Mouse (Mus musculus) lung, postnatal 36 days (tissue): Measurements from ENCODE around the gene Slc25a41.

Source experiments
- DNase-seq: peaks from one replicate; pipeline ENCODE4 v3.0.0; 2022; ENCODE audit warnings: mixed read lengths

Gene Slc25a41

DNA sequence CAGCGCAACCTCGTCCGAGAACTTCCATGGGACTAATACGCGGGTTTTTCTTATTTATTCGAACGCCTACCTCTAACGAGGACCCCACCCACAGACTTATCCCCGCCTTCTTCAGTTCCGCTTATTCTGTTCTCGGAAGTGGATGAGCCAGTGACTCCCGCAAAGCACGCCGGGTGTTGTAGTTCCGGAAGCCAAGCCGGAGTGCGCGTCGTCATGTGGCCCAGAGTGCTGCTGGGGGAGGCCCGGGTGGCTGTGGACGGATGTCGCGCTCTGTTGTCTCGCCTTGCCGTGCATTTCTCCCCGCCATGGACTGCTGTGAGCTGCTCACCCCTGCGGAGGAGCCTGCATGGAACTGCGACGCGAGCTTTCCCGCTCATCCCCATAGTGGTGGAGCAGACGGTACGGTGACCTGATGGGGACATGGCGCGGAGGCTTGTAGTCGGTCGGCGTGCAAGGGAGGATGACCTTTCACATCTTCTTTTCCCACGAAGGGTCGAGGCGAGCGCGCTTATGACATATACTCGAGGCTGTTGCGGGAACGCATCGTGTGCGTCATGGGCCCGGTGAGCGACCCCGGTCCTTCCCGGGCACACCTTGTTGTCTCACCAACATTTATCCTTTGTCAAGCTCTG, 51.2 kb downstream of the Slc25a41 start, which contains the start of gene Clpp:
TSS of gene Clpp (plus strand) at position 191 of the 632 bp plus-strand sequence.
- peak; percentile 99 for DNase-seq

DNA sequence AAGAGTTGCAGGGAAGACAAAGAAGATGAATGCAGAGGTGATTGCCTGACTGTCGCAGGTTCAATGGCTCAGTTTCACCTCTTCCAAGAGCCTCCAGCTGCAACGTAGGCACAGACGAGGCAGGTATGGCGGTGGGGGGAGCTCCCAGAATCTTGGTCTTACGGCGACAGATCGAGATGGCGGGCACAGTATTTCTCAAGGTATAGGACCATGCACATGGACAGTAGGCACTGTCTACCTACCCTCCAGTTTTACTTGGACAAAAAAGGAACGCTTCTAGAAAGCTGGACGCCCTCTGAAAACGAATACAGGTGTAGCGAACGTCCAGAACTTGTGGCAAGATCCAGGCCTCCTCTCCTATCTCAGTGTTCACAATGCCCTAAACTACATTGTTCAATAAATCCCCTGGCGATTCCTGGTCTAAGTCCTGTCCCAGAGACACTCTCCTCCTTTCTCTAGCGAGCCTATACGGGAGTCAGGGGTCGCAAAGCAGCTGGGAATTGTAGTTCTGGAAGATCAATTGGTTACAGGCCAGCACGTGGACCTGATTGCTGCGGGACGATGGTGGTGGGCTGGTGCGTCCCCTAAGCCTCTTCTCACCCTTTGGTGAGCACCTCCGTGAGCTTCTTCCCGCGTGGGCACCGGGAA, 51.9 kb downstream of the Slc25a41 start:
- peak; percentile 93 for DNase-seq

DNA sequence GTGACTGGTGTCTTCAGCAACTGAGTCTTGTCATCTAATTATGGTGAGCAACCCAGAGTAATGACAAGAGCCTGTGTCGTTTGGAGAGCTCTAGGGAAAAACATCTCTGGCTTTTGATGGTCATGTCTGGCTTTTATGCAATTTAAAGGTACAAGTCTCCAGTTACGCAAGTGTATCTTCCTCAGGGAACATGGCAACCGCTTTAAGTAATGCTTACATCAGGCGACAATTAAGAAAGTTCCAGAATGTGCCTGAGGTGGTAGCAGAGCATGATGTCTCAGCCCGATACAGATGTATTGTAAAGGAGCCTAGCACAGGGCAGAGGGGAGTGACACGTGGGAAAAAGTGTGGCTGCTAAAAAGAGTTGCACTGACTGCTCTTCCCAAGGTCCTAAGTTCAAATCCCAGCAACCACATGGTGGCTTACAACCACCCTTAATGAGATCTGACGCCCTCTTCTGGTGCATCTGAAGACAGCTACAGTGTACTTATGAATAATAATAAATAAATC, 52.5 kb downstream of the Slc25a41 start:
- no peak for DNase-seq

DNA sequence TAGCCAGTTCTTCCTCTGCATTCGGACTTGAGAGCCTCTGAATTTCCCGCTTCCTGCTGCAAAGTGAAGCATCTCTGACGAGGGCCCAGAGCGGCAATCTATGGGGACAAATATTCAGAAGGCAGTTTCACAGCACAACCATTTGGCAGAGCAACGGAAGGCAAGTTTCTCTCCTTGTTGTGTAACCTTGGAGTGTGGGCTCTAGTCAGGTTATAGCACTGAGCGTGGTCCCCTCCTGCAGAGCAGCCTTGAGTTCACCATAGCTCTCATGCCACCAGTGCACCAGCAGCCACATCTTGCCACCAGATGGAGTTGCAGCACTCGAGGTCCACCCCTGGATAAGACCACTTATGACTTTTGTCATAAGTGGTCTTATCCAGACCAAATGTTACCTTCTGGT, 53.0 kb downstream of the Slc25a41 start:
- DNase-seq, result no peak

DNA sequence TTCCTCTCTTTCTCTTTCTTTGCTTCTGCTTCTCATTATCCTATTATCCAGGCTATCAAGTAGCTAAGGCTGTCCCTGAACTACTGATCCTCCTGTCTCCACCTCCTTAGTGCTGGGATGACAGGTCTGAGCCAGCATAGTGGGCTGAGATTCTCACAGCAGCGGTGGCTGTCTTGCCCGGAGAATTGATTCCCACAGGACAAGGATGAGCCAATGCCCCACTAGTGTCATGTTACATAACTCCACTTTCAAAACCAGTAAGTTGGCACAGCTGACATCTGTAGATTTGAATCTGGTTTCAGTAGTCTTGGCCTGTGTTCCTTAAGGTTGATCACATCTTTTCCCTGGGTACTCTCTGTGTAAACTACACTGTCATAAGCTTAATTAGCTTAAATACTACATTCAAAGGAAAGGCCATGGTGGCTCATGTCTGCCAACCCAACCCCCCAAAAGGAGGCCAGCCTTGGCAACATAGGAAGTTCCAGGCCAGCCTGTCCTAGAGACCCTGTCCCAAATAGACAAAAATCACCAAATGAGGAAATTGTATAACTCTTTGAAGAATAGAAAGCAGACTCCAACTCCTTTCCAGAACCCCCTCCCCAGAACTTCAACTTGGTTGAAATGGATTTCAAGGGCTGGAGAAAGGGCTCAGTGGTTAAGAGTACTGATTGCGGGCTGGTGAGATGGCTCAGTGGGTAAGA, 55.2 kb downstream of the Slc25a41 start:
- DNase-seq, result no peak

DNA sequence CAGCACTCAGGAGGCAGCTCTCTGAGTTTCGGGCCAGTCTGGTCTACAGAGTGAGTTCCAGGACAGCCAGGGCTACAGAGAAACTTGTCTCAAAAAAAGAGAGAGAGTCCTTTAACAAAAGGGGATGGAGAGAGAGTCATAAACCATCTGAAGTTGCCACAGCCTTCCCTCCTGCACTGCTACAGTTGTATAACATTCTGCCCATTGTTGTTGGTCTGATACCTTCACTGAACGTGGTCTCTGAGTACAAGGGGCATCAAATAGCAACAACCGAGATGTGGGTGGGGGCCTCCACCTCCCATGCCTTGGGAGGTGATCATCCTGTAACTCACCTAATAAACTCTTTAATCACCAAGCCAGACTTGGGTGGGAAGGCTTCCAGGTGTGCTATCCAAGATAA, 55.8 kb downstream of the Slc25a41 start:
- DNase-seq, result no peak

DNA sequence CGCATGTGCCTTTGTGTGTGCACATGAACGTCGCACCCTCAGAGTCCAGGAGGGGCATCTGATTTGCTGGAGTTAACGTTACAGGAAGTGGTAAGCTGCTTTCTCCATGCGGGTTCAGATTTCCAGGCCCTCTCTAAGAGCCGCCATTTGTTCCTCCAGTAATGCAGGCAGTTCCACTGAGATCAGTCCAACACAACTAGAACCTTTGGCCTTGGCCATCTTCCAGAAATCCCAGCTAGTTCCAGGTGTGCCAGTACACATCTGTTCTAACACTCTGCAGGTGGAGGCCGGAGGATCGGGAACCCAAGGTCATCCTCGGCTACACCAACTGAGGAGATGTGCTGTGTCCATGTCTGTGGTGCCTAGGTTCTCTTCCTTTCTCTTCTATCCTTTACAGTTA, 56.6 kb downstream of the Slc25a41 start:
- no peak for DNase-seq
